Mouse (Mus musculus): ENCODE measurements around the gene Esrra.

DNA sequence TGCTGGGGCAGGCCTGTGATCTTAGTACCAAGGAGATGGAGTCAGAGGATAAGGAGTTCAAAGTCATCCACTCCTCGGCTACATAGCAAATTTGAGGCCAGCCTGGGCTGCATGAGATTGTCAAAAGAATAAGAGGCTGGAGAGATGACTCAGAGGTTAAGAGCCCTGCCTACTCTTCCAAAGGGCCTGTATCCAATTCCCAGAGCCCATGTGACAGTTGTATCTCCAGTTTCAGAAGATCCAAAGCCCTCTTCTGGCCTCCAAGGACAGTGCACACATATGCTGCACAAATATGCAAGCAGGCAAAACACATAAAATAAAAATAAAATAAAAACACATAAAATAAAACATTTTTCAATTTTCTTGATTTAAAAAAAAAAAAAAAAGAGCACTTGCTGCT is 47.4 kb downstream of the Esrra start:
- no peak for TF ChIP-seq CTCF (IDR thresholded peaks at IDR 0.05; ENCODE audit: borderline replicate concordance, insufficient read depth, low read depth, low read length)
- no peak for TF ChIP-seq POLR2A (IDR thresholded peaks at IDR 0.05; ENCODE audit: borderline replicate concordance, insufficient read depth, low read length)

Data from cerebellum, adult 2 months (tissue).